Mouse (Mus musculus) liver, postnatal 0 days (tissue): ENCODE results near the gene Ccdc12.

Source experiments
- CTCF ChIP-seq: sonication (generic); IDR thresholded peaks from 2 replicates; pipeline ENCODE4 v1.5.1; 2016; ENCODE audit warnings: antibody characterized with exemption, low read depth
- EP300 ChIP-seq: IDR thresholded peaks from 2 replicates; pipeline ENCODE4 v1.6.1; 2016; ENCODE audit warnings: antibody characterized with exemption, low read depth, mild to moderate bottlenecking

- TF ChIP-seq EP300 (no peak), CTCF (no peak)
Observed at GRCm38 (mm10) chr9:110734154-110734553, 77.9 kb downstream of the Ccdc12 start.
